Mouse (Mus musculus) cerebellum, adult (tissue): ENCODE data around the gene Agmo.

ENCODE experiments used
- ATAC-seq: cut with Nextera tagmentation; 2 replicates; pipeline ENCODE4 v1.9.2; 2017; ENCODE audit warnings: mild to moderate bottlenecking, moderate library complexity, mixed read lengths; ENCODE audit not compliant: insufficient number of reproducible peaks, low FRiP score, low TSS enrichment

The Agmo gene

GRCm38 (mm10) chr12:37614769-37615168 is 373.3 kb downstream of the Agmo start:
- no peak for ATAC-seq

DNA sequence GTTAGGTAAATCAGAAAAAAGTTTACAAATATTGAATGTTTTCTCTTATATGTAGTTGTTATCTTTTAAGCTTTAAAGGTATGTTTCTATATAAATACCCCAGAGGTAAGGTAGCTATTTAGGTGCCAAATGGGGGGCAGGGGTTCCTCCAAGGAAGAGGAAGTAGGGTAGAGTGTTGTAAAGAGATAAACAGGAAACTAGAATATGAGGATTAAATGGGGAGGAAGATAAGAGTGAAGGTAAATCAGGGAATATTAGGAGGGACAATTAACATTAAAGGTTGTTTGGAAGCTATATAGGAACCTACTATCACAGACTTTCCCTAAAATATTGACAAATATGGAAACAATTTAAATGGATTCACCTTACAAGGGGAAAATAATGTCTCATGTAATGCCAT is 382.6 kb downstream of the Agmo start:
- no peak for ATAC-seq
